Mouse (Mus musculus) brown adipose tissue, adult 24 weeks (tissue): ENCODE data around the gene Lpp. TPM values are rescaled to one million over a fixed set of nuclear protein-coding genes. Genes with fewer than 3 reads are reported as not detected.
"Not testable (repeated sequence)": the region's sequence is repeated elsewhere in the genome, so short reads cannot be mapped to it uniquely, and the experiment has no call there.

Source experiments
- H3K27ac ChIP-seq: fragments of 200-500 bp; replicated peaks from 2 replicates; pipeline ENCODE4 v1.5.1; 2012; ENCODE audit warnings: low read depth, mild to moderate bottlenecking, low read length
- H3K4me1 ChIP-seq: fragments of 200-500 bp; 2 replicates; pipeline ENCODE4 v1.6.1; 2012; ENCODE audit warnings: low read length, mixed read lengths; ENCODE audit not compliant: control insufficient read depth, insufficient read depth, insufficient read length
- H3K4me3 ChIP-seq: fragments of 200-500 bp; 2 replicates; pipeline ENCODE4 v1.5.1; 2012; ENCODE audit warnings: low read depth, mild to moderate bottlenecking, low read length, moderate library complexity; ENCODE audit not compliant: insufficient read depth
- polyA plus RNA-seq: library from polyadenylated mRNA; stranded (reverse); fragments of >200 nt; gene quantifications from 2 replicates; pipeline ENCODE4 v1.2.4, GENCODE M21; 2012; ENCODE audit not compliant: missing spikeins, insufficient read depth, insufficient read length

Gene Lpp
- polyA plus RNA-seq, 1 experiment, result 6.7 TPM

- Histone ChIP-seq H3K4me3 (no peak overlapping the region), H3K4me1 (no peaks in the 10 kb centered on the region), H3K27ac (no peak overlapping the region)
Observed at GRCm38 (mm10) chr16:24977771-24978170, 584.5 kb downstream of the Lpp start.

- no peak overlapping the region for H3K4me3 ChIP-seq
- H3K4me1 ChIP-seq, result no peaks in the 10 kb centered on the region
- no peak overlapping the region for H3K27ac ChIP-seq
Observed at GRCm38 (mm10) chr16:24978226-24978625, 584.9 kb downstream of the Lpp start.

GRCm38 (mm10) chr16:24979391-24979790 lies 586.1 kb downstream of the Lpp start:
- no peaks in the 10 kb centered on the region for H3K4me1 ChIP-seq
- no peak overlapping the region for H3K27ac ChIP-seq
- no peak overlapping the region for H3K4me3 ChIP-seq

GRCm38 (mm10) chr16:24982828-24983227 lies 589.5 kb downstream of the Lpp start:
- H3K4me1 ChIP-seq, result no peaks in the 10 kb centered on the region
- H3K4me3 ChIP-seq, result no peak overlapping the region

GRCm38 (mm10) chr16:24990331-24990730 lies 597.0 kb downstream of the Lpp start:
- no peak overlapping the region for H3K4me3 ChIP-seq
- H3K27ac ChIP-seq, result no peak overlapping the region

More at GRCm38 (mm10) chr16:24982828-24983227, 589.5 kb downstream of the Lpp start:
- no peak overlapping the region for H3K27ac ChIP-seq

GRCm38 (mm10) chr16:24991059-24991541 lies 597.8 kb downstream of the Lpp start:
- no peak overlapping the region for H3K27ac ChIP-seq
- H3K4me1 ChIP-seq, result no peaks in the 10 kb centered on the region
- no peak overlapping the region for H3K4me3 ChIP-seq

More at GRCm38 (mm10) chr16:24990331-24990730, 597.0 kb downstream of the Lpp start:
- no peaks in the 10 kb centered on the region for H3K4me1 ChIP-seq

- Histone ChIP-seq H3K27ac (no peak overlapping the region), H3K4me3 (no peak overlapping the region), H3K4me1 (no peaks in the 10 kb centered on the region)
Observed at GRCm38 (mm10) chr16:24991995-24992394, 598.7 kb downstream of the Lpp start.

GRCm38 (mm10) chr16:24992494-24992893 lies 599.2 kb downstream of the Lpp start:
- Histone ChIP-seq H3K4me3 (no peak overlapping the region), H3K27ac (no peak overlapping the region), H3K4me1 (no peaks in the 10 kb centered on the region)

GRCm38 (mm10) chr16:25010980-25011877 lies 617.9 kb downstream of the Lpp start:
- H3K4me1 ChIP-seq, result peaks cover 5% of the 10 kb centered on the region; the same call in 1 of the 2 replicates
- H3K4me3 ChIP-seq, result no peak overlapping the region
- peak overlapping the region; percentile 23 for H3K27ac ChIP-seq

GRCm38 (mm10) chr16:25012938-25013337 lies 619.6 kb downstream of the Lpp start:
- H3K4me1 ChIP-seq, result peaks cover 7% of the 10 kb centered on the region; the same call in 1 of the 2 replicates
- H3K27ac ChIP-seq, result no peak overlapping the region

GRCm38 (mm10) chr16:25016261-25016836 lies 623.0 kb downstream of the Lpp start:
- no peak overlapping the region for H3K4me3 ChIP-seq
- H3K4me1 ChIP-seq, result peaks cover 7% of the 10 kb centered on the region; the same call in 1 of the 2 replicates
- no peak overlapping the region for H3K27ac ChIP-seq

More at GRCm38 (mm10) chr16:25012938-25013337, 619.6 kb downstream of the Lpp start:
- no peak overlapping the region for H3K4me3 ChIP-seq

- H3K27ac ChIP-seq, result no peak overlapping the region
- H3K4me3 ChIP-seq, result no peak overlapping the region
- peaks cover 4% of the 10 kb centered on the region; the same call in 1 of the 2 replicates for H3K4me1 ChIP-seq
Observed at GRCm38 (mm10) chr16:25017046-25017445, 623.7 kb downstream of the Lpp start.

- not testable (repeated sequence) for H3K4me1 ChIP-seq, H3K4me3 ChIP-seq, H3K27ac ChIP-seq
Observed at GRCm38 (mm10) chr16:25021743-25022359, 628.5 kb downstream of the Lpp start.

- peak overlapping the region; percentile 60 for H3K27ac ChIP-seq
- no peaks in the 10 kb centered on the region for H3K4me1 ChIP-seq
- no peak overlapping the region for H3K4me3 ChIP-seq
Observed at GRCm38 (mm10) chr16:25024591-25024990, 631.3 kb downstream of the Lpp start.

GRCm38 (mm10) chr16:25026191-25026590 lies 632.9 kb downstream of the Lpp start:
- H3K4me3 ChIP-seq, result no peak overlapping the region
- no peaks in the 10 kb centered on the region for H3K4me1 ChIP-seq
- no peak overlapping the region for H3K27ac ChIP-seq
